Mouse (Mus musculus): ENCODE results near the gene 4930518I15Rik. TPM values are rescaled to one million over a fixed set of nuclear protein-coding genes. Genes with fewer than 3 reads are reported as not detected.

Gene 4930518I15Rik
- total RNA-seq, 1 experiment from 2014 or later: 0.38 TPM

- no peak for ATAC-seq (replicated peaks; ENCODE audit: insufficient number of reproducible peaks, low FRiP score, low TSS enrichment, poor library complexity, severe bottlenecking)
Measured at GRCm38 (mm10) chr2:156884396-156885211, 26.9 kb upstream of the 4930518I15Rik start.

GRCm38 (mm10) chr2:156882431-156883001 is 24.8 kb upstream of the 4930518I15Rik start:
- no peak for ATAC-seq (replicated peaks; ENCODE audit: insufficient number of reproducible peaks, low FRiP score, low TSS enrichment, poor library complexity, severe bottlenecking)

GRCm38 (mm10) chr2:156879541-156879940 is 21.8 kb upstream of the 4930518I15Rik start:
- ATAC-seq (replicated peaks; ENCODE audit: insufficient number of reproducible peaks, low FRiP score, low TSS enrichment, poor library complexity, severe bottlenecking): no peak

GRCm38 (mm10) chr2:156877726-156878125 is 20.0 kb upstream of the 4930518I15Rik start:
- ATAC-seq (replicated peaks; ENCODE audit: insufficient number of reproducible peaks, low FRiP score, low TSS enrichment, poor library complexity, severe bottlenecking): peak; percentile 63; the same call in 1 of the 2 replicates

GRCm38 (mm10) chr2:156874760-156875510 is 17.2 kb upstream of the 4930518I15Rik start:
- ATAC-seq (replicated peaks; ENCODE audit: insufficient number of reproducible peaks, low FRiP score, low TSS enrichment, poor library complexity, severe bottlenecking): no peak

GRCm38 (mm10) chr2:156874047-156874759 is 16.5 kb upstream of the 4930518I15Rik start:
- no peak for ATAC-seq (replicated peaks; ENCODE audit: insufficient number of reproducible peaks, low FRiP score, low TSS enrichment, poor library complexity, severe bottlenecking)

- ATAC-seq (replicated peaks; ENCODE audit: insufficient number of reproducible peaks, low FRiP score, low TSS enrichment, poor library complexity, severe bottlenecking): 0 out of 2 replicates have a peak, but pooled peaks have one; percentile 49
Measured at GRCm38 (mm10) chr2:156873629-156874028, 15.9 kb upstream of the 4930518I15Rik start.

GRCm38 (mm10) chr2:156870519-156870918 is 12.8 kb upstream of the 4930518I15Rik start:
- no peak for ATAC-seq (replicated peaks; ENCODE audit: insufficient number of reproducible peaks, low FRiP score, low TSS enrichment, poor library complexity, severe bottlenecking)

GRCm38 (mm10) chr2:156869554-156869953 is 11.8 kb upstream of the 4930518I15Rik start:
- no peak for ATAC-seq (replicated peaks; ENCODE audit: insufficient number of reproducible peaks, low FRiP score, low TSS enrichment, poor library complexity, severe bottlenecking)

- ATAC-seq (replicated peaks; ENCODE audit: insufficient number of reproducible peaks, low FRiP score, low TSS enrichment, poor library complexity, severe bottlenecking): no peak
Measured at GRCm38 (mm10) chr2:156868994-156869393, 11.2 kb upstream of the 4930518I15Rik start.

GRCm38 (mm10) chr2:156864481-156864880 is 6.7 kb upstream of the 4930518I15Rik start:
- ATAC-seq (replicated peaks; ENCODE audit: insufficient number of reproducible peaks, low FRiP score, low TSS enrichment, poor library complexity, severe bottlenecking): no peak

GRCm38 (mm10) chr2:156863487-156864160 is 5.9 kb upstream of the 4930518I15Rik start:
- ATAC-seq (replicated peaks; ENCODE audit: insufficient number of reproducible peaks, low FRiP score, low TSS enrichment, poor library complexity, severe bottlenecking): peak; percentile 86

GRCm38 (mm10) chr2:156862772-156863486 is 5.2 kb upstream of the 4930518I15Rik start, which contains the start of gene Rab5if:
Rab5if (plus strand) TSS chr2:156863128.
- ATAC-seq (replicated peaks; ENCODE audit: insufficient number of reproducible peaks, low FRiP score, low TSS enrichment, poor library complexity, severe bottlenecking): peak; percentile 86

GRCm38 (mm10) chr2:156862041-156862717 is 4.4 kb upstream of the 4930518I15Rik start:
- no peak for ATAC-seq (replicated peaks; ENCODE audit: insufficient number of reproducible peaks, low FRiP score, low TSS enrichment, poor library complexity, severe bottlenecking)

GRCm38 (mm10) chr2:156858671-156859070 is 925 bp upstream of the 4930518I15Rik start:
- ATAC-seq (replicated peaks; ENCODE audit: insufficient number of reproducible peaks, low FRiP score, low TSS enrichment, poor library complexity, severe bottlenecking): no peak

GRCm38 (mm10) chr2:156857385-156857791 is 358 bp downstream of the 4930518I15Rik start:
- peak; percentile 74 for ATAC-seq (replicated peaks; ENCODE audit: insufficient number of reproducible peaks, low FRiP score, low TSS enrichment, poor library complexity, severe bottlenecking)

GRCm38 (mm10) chr2:156856311-156856710 is 1.4 kb downstream of the 4930518I15Rik start:
- ATAC-seq (replicated peaks; ENCODE audit: insufficient number of reproducible peaks, low FRiP score, low TSS enrichment, poor library complexity, severe bottlenecking): no peak
